Mouse (Mus musculus) ES-Bruce4 (cell line): ENCODE results near the gene Il9r.

ENCODE experiments used
- CTCF ChIP-seq: IDR thresholded peaks from one replicate; pipeline ENCODE4 v1.8.1; 2011; ENCODE audit warnings: low read depth, low read length
- EP300 ChIP-seq: IDR thresholded peaks from 2 replicates; pipeline ENCODE4 v1.6.1; 2011; ENCODE audit warnings: low read depth, low read length; ENCODE audit not compliant: insufficient read depth
- POLR2A ChIP-seq: IDR thresholded peaks from one replicate; pipeline ENCODE4 v1.8.1; 2011; ENCODE audit warnings: low read length; ENCODE audit not compliant: insufficient read depth

DNA sequence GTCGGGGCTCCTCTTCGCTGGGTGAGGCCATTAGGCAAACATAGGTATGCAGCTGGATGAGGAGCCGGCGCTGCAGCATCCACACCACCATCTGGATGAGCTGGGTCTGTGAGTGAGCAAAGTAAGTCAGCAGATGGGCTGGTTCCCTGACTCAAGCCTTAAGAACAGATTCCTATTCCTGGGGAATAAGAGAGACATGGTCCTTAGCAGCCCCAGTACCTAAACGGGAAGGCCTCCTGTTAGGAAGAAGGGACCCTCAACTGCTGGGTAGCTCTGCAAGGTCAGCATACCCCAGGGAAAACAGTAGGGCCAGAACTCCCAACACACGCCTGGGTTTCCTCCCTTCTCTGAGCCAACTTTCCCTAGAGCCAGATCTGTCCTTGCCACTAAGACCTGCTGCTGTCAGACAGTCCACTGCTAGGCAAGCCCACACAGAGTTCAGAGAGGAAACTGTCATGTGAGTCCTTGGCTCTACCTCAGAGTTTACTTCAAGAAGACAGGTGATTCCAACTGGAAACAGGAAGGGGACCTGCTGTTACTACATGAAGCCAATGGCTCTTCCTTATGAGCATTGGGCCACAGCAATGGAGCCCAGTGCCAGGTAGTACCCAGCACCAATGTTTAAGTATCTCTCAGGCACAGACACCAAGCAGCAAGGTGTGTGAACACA lies 34.9 kb upstream of the Il9r start:
- no peak for TF ChIP-seq POLR2A
- TF ChIP-seq CTCF, result no peak
- no peak for TF ChIP-seq EP300
